Mouse (Mus musculus): ENCODE results near the gene Phkg2.
"Not testable (repeated sequence)": the region's sequence is repeated elsewhere in the genome, so short reads cannot be mapped to it uniquely, and the experiment has no call there.

Gene Phkg2

DNA sequence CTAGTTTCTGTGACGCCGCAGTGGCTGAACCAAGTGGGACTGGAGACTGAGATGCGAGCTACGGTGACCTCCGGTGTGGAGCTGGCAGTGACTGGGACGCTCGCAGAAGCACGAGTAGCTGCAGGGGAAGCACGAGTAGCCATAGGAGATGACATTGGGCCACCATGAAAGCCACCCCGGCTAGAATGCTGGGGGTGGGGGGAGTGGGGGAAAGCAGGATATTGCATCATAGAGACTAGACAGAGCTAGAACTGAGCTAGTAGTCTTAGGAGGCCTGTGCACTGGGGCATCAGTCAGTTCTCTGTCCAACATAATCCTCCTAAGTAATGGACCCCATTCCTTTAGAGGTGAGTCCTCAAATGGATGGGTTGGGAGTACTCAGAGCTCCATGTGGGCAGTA, 31.1 kb downstream of the Phkg2 start:
- DNase-seq, result no peak

DNA sequence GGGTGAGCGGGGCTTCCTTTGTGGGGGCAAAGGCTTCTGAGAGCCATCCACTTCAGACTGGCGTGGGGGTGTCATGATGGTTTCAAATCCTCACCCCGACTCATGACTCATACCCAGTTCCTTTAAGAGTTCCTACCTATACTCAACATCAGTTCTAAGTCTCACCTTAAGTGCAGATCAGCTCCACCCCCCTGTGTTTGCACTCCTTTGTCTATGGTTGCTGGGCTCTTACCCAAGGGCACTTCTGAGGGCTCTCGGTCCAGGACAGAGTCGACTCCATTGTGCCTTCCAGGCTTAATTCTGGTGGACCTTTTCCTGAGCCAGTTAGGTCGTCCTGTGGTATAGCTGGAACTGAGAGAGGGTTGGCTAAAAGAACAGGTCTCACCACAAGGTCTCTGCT, 34.0 kb downstream of the Phkg2 start:
- peak; percentile 62 for DNase-seq

DNA sequence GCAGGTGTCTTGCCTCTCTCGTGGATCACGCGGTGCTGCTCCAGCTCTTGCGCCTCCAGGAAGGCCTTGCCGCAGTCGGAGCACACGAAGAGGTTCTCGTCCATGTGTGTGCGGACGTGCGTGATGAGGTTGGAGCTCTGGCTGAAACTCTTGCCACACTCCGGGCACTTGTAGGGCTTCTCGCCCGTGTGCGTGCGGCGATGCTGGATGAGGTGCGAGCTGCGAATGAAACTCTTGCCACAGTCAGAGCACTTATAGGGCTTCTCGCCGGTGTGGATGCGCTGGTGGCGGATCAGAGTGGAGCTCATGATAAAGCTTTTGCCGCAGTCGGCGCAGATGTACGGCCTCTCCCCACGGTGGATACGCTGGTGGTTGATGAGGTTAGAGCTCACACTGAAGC, 37.9 kb downstream of the Phkg2 start:
- DNase-seq, result no peak

DNA sequence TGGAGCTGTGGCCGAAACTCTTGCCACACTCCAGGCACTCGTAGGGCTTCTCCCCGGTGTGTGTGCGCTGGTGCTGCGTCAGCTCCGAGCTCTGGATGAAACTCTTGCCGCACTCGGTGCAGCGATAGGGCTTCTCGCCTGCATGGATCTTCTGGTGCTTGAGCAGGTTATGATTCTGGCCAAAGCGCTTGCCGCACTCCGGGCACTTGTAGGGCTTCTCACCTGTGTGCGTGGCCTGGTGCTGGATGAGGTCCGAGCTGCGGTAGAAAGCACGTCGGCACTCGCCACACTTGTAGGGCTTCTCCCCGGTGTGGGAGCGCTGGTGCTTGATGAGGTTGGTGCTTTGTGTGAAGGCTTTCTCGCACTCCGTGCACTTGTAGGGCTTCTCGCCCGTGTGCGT, 38.4 kb downstream of the Phkg2 start:
- no peak for DNase-seq

DNA sequence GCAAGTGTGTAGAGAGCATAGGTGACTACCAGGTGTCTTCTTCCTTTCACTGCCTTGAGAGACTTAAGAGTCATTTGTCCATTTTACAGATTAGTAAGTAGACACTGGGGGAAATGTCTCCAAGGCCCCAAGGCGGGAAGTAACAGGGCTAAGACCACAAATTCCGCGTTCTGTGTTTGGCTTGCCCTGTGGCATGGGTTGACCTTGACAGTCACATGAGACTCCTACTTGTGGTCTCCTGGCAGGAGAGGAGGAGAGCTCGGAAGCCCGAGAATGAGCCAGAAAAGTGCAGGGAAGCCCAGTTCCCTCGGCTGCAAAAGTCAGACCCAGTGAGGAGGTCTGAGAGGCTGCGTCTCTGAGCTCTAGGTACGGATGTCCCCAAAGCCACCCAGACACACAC, 40.4 kb downstream of the Phkg2 start:
- DNase-seq, result no peak

DNA sequence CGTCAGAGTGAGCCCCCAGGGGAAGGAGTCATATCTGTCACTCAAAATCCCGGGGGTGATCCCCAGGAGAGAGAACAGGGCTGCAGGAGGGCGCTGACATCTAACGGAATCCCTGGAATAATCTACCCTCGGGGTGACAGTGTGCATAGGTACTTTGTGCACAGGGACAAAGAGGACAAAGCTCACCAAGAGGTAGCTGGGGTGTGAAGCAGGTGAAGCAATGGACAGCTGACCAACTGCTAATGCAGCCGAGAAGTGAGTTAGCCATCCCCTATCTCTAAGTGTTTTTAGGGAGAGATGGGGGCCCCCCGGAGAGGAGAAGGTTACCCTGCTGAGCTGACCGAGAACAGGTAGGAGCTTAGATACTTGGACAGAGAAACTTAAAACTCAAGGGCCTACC, 41.0 kb downstream of the Phkg2 start:
- no peak for DNase-seq

DNA sequence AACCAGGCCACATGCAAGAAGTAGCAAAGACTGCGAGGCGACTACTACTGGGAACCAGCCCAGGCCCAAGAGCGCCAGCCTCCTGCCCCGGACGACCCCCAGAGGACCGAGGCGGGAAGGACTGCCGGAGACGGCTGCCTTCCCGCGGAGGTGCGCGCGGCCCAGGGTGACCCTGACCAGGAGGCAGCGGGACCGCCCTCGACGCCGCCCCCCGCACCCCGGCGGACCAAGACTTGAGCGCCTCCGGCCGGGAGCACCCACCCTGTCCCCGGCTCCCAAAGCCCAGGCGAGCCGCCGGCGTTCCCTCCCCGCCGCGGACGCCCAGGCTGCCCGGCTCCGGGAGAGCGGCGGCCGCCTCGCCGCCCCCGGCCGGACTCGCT, 41.4 kb downstream of the Phkg2 start:
- DNase-seq, result peak; percentile 60

DNA sequence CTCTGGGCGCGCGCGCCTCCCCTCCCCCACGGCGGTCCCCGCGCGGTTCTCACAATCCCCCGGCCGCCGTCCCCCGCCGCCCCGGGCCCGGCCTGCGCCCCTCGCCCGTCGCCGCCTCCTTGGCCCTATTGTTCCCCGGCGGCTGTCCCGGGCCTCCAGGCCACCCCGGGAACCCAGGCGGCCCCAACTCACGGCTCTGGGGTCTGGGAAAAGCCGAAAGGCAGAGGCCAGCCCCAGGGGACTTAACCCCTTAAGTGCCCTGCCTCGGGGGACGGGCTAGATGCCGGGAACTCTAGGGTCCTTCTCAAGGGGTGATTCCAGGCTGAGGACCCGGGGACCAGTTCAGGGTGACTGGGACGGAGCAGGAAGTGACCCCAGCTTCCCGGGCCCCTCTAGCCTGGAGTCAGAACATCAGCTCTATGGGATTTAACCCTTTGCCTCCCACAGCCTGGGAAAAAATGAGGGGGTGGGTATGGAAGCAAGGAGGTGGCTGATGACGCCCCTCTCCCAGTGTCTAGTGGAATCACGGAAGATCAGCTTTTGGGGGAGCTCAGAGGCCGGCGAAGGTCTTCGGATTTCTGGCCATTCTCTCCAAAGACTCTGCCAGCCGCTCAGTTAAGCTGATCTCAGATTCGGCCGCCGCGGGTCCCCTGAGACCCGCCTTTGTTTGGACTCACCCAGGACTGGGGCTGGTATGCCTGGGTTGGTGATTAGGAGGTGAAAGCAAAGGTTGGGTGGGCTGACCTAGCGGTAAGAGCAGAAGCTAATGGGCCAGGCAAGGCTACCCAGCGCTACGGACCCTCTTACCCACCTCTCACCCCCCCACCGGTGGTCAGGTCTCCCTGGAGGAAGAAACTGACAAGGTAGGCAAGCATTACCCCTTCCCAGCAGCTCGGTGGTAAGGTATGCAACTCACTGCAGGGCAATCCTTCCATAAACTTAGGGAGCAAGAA, 42.0 kb downstream of the Phkg2 start, which contains the start of gene Zfp629:
Zfp629 (minus strand) TSS at position 907 of the 953 bp plus-strand sequence.
- peak; percentile 91 for DNase-seq

DNA sequence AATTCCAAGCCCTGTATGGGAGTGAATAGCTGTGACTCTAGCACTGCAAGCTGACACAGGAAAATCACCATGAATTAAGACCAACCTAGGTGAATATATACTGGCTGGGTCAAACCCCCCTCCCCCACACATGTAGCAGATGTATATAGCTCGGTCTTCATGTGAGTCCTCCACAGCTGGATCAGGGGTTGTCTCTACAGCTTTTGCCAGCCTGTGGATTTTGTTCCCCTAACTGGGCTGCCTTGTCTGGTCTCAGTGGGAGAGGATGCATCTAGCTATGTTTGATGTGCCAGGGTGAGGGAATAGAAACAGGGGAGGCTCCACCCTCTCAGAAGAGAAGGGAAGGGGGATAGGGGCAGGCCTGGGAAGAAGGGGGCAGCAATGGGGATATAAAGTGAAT, 43.2 kb downstream of the Phkg2 start:
- DNase-seq, result no peak

DNA sequence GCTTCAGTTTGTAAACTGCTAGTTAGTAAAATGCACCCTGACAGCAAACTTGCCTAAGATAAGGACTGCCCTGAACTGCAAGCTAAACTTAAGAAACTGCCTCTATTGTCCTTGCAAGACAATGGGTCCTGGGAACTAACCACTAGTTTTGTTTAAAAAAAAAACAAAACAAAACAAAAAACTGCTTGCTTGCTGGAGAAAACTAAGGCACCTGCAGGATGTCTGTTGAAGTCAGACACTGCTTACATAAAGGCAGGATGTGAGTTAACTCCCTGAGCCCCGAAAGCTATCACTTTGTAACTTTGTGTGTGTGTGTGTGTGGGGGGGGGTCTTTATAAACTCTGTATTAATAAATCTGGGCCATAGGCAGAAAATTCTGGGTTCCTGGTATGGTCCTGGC, 43.7 kb downstream of the Phkg2 start:
- DNase-seq, result no peak

DNA sequence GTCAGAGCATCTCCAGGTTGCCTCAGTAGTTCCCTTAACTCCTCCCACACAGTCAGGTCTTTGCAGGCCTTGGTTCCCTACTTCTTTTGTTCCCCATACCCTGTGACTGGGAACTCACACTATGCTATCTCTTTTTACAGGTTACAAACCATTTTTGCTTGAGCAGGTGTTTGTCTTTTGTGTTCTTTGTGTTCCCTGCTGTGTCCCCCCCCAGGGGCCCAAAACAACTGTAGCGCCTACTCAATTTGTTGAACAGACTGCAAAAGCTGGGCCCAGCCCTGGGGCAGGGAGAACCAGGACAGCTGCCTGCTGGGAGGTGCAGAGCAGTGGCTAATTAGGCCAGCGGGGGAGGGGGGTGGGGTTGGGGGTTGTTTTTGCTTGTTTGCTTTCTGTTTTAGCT, 44.8 kb downstream of the Phkg2 start:
- no peak for DNase-seq

DNA sequence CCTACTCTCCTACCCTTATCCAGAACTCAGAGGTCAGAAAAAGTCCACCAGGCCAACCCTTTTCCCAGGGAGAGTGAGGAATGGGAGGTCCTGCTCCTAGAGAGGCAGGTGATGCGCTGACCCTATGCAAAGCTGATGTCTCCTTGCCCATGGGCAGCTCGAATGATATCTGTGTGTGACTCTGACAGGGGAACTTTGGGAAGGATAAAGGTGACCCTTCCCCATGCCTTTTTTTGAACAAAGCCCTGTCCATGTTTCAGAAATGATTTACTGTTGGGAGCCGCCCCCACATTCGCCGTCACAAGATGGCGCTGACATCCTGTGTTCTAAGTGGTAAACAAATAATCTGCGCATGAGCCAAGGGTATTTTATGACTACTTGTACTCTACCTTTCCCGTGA, 45.3 kb downstream of the Phkg2 start:
- DNase-seq, result not testable (repeated sequence)

DNA sequence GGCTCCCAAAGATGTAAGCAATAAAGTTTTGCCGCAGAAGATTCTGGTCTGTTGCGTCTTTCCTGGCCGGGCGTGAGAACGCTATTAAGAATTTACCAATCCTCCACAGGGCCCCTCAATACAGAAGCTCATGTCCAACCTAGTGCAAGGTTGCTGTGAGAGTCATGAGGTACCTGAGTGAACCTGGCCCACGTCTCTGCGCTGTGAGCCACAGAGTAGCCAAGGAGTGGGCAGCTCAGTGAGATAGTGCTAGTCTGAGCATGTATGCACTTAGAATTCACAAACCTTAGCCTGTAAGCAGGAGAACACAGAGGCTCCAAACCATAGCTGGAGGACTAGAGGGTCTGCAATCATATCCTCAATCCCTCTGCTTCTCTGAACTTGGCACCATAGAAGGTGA, 52.9 kb downstream of the Phkg2 start:
- no peak for DNase-seq

DNA sequence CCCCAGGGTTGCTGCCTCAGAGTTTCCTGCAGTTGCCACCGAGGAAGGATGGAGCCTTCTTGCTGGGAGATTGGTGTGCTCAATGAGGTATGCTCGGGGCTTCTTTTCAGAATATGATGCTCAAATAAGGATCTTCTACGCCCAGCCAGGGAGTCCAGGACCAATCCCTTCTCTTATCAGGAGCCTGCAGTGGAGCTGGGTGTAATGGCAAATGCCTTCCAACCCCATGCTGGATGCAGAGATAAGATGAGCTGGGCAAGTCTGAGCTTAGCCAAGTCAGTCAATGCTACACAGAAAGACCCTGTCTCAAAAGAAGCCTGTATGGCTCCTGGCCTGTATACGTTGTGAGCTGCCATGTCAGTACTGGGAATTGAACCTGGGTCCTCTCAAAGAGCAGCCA, 53.3 kb downstream of the Phkg2 start:
- DNase-seq, result no peak

DNA sequence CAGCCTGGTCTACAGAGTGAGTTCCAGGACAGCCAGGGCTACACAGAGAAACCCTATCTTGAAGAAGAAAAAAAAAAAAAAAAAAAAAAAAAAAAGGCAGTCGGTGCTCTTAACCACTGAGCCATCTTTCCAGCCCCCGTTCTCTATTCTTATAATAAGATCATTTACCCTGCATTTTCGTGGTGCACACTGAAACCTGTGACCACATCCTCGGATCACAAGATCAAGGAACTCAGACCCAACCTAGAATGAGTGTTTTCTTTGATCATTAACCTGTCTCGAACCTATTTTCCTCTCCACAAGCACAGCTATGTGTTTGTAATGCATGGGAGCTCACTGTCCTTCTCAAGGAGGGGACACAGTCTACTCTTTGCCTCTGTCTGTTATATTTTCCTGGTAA, 55.5 kb downstream of the Phkg2 start:
- DNase-seq, result no peak

DNA sequence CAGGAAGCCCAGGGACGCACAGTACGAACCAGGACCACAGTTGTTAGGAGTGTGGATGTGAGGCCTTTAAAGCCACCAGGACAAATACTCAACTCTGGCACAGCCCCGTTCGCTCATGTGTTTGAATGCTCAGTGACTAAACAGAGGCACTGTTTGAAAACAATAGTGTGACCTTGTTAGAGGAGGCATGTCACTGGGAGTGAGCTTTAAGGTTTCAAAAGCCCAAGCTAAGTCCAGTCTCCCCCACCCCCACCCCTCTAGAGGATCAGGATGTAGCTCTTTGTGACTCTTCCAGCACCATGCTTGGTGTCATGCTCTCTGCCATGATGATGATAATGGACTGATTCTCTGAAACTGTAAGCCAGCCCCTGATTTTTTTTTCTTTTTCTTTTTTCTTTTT, 58.3 kb downstream of the Phkg2 start:
- DNase-seq, result no peak

All from lung, postnatal 10 days (tissue).